Mouse (Mus musculus) hindbrain, embryonic 11.5 days (tissue): ENCODE measurements around the gene Ttc7b. TPM values are rescaled to one million over a fixed set of nuclear protein-coding genes. Genes with fewer than 3 reads are reported as not detected.

Experiments
- ATAC-seq: fragments of 200-750 bp; cut with Nextera tagmentation; 2 replicates; pipeline ENCODE4 v1.8.0; 2017; ENCODE audit warnings: mild to moderate bottlenecking, moderate TSS enrichment, moderate library complexity; ENCODE audit not compliant: low FRiP score
- DNase-seq: peaks from one replicate; pipeline ENCODE4 v3.0.0-alpha.2; 2015; ENCODE audit warnings: low spot score
- H3K27ac ChIP-seq: fragments of 300-500 bp; sonication (generic); 2 replicates; pipeline ENCODE4 v1.5.1; 2014; ENCODE audit warnings: mild to moderate bottlenecking, low read depth, low read length
- H3K27me3 ChIP-seq: fragments of 300-500 bp; sonication (generic); 2 replicates; pipeline ENCODE4 v1.6.1; 2014; ENCODE audit warnings: mild to moderate bottlenecking, low read length, moderate library complexity, mixed read lengths; ENCODE audit not compliant: control insufficient read depth, insufficient read depth
- H3K36me3 ChIP-seq: fragments of 300-500 bp; sonication (generic); 2 replicates; pipeline ENCODE4 v1.6.1; 2014; ENCODE audit warnings: mild to moderate bottlenecking, low read length, moderate library complexity, mixed read lengths; ENCODE audit not compliant: control insufficient read depth, insufficient read depth
- H3K4me1 ChIP-seq: fragments of 300-500 bp; sonication (generic); replicated peaks from 2 replicates; pipeline ENCODE4 v1.6.1; 2014; ENCODE audit warnings: low read length, mixed read lengths; ENCODE audit not compliant: control insufficient read depth, insufficient read depth
- H3K4me2 ChIP-seq: fragments of 300-500 bp; sonication (generic); replicated peaks from 2 replicates; pipeline ENCODE4 v1.6.1; 2014; ENCODE audit warnings: mild to moderate bottlenecking, low read depth, low read length
- H3K4me3 ChIP-seq: fragments of 300-500 bp; sonication (generic); 2 replicates; pipeline ENCODE4 v1.5.1; 2014; ENCODE audit warnings: low read depth, low read length
- H3K9ac ChIP-seq: fragments of 300-500 bp; sonication (generic); 2 replicates; pipeline ENCODE4 v1.6.1; 2014; ENCODE audit warnings: low read depth, low read length
- H3K9me3 ChIP-seq: fragments of 300-500 bp; sonication (generic); 2 replicates; pipeline ENCODE4 v1.6.1; 2016; ENCODE audit warnings: low read length; ENCODE audit not compliant: control insufficient read depth
- WGBS: fragments of 180-500 bp; shearing (Covaris S2); extraction: QIAGEN DNeasy Blood & Tissue Kit; methylation state at CpG from one replicate; pipeline ENCODE4 v1.1.7; 2014; 5-methylcytosine and 5-hydroxymethylcytosine counted together
- polyA plus RNA-seq: library from polyadenylated mRNA; unstranded; fragments of >200 nt; fragmentation: Nextera tagmentation; extraction: Ambion mirVana; gene quantifications from 2 replicates; pipeline ENCODE4 v1.2.1, GENCODE M21; 2014

Ttc7b gene
- polyA plus RNA-seq, 1 experiment from 2014 or later, result 7.1 TPM

GRCm38 (mm10) chr12:100419946-100420874, 100.4 kb downstream of the Ttc7b start:
- Histone ChIP-seq H3K4me2 (no peak overlapping the region), H3K27ac (no peak overlapping the region), H3K9ac (no peak overlapping the region), H3K27me3 (no peaks in the 10 kb centered on the region), H3K9me3 (no peaks in the 10 kb centered on the region), H3K36me3 (no peaks in the 10 kb centered on the region), H3K4me1 (no peaks in the 10 kb centered on the region), H3K4me3 (no peak overlapping the region)
- no peak for DNase-seq
- WGBS, result 75% methylated on average over 9 of the region's 9 CpGs
- no peak for ATAC-seq

GRCm38 (mm10) chr12:100415802-100416201, 104.8 kb downstream of the Ttc7b start:
- Histone ChIP-seq H3K27ac (no peak overlapping the region), H3K9me3 (no peaks in the 10 kb centered on the region), H3K4me1 (no peaks in the 10 kb centered on the region), H3K4me2 (no peak overlapping the region), H3K9ac (no peak overlapping the region), H3K4me3 (no peak overlapping the region), H3K27me3 (no peaks in the 10 kb centered on the region), H3K36me3 (no peaks in the 10 kb centered on the region)
- ATAC-seq (no peak), DNase-seq (no peak)
- WGBS, result 82% methylated on average over 6 of the region's 6 CpGs

GRCm38 (mm10) chr12:100414717-100415398, 105.8 kb downstream of the Ttc7b start:
- 80% methylated on average over 14 of the region's 14 CpGs for WGBS
- H3K9me3 ChIP-seq, result no peaks in the 10 kb centered on the region
- H3K4me1 ChIP-seq, result no peaks in the 10 kb centered on the region
- H3K4me3 ChIP-seq, result no peak overlapping the region
- DNase-seq (no peak), ATAC-seq (no peak)
- no peaks in the 10 kb centered on the region for H3K36me3 ChIP-seq
- no peak overlapping the region for H3K9ac ChIP-seq
- H3K4me2 ChIP-seq, result no peak overlapping the region
- H3K27me3 ChIP-seq, result no peaks in the 10 kb centered on the region
- H3K27ac ChIP-seq, result no peak overlapping the region

- no peaks in the 10 kb centered on the region for H3K4me1 ChIP-seq
Measured at GRCm38 (mm10) chr12:100408714-100409113, 111.9 kb downstream of the Ttc7b start.

GRCm38 (mm10) chr12:100408143-100408542, 112.5 kb downstream of the Ttc7b start:
- H3K9me3 ChIP-seq, result no peaks in the 10 kb centered on the region
- no peak overlapping the region for H3K4me2 ChIP-seq
- ATAC-seq (no peak), DNase-seq (no peak)
- H3K4me3 ChIP-seq, result no peak overlapping the region
- no peaks in the 10 kb centered on the region for H3K27me3 ChIP-seq
- 85% methylated on average over 8 of the region's 8 CpGs for WGBS
- H3K4me1 ChIP-seq, result no peaks in the 10 kb centered on the region
- no peaks in the 10 kb centered on the region for H3K36me3 ChIP-seq
- no peak overlapping the region for H3K27ac ChIP-seq
- no peak overlapping the region for H3K9ac ChIP-seq

More at GRCm38 (mm10) chr12:100408714-100409113, 111.9 kb downstream of the Ttc7b start:
- H3K9me3 ChIP-seq, result no peaks in the 10 kb centered on the region
- no peak overlapping the region for H3K4me2 ChIP-seq
- no peaks in the 10 kb centered on the region for H3K36me3 ChIP-seq
- no peak overlapping the region for H3K4me3 ChIP-seq
- no peak overlapping the region for H3K9ac ChIP-seq
- no peak overlapping the region for H3K27ac ChIP-seq
- ATAC-seq (no peak), DNase-seq (no peak)
- 88% methylated on average over 11 of the region's 11 CpGs for WGBS
- H3K27me3 ChIP-seq, result no peaks in the 10 kb centered on the region

GRCm38 (mm10) chr12:100407371-100407770, 113.3 kb downstream of the Ttc7b start:
- ATAC-seq, result no peak
- Histone ChIP-seq H3K27ac (no peak overlapping the region), H3K4me1 (no peaks in the 10 kb centered on the region), H3K4me2 (no peak overlapping the region), H3K9ac (no peak overlapping the region), H3K36me3 (no peaks in the 10 kb centered on the region), H3K9me3 (no peaks in the 10 kb centered on the region), H3K4me3 (no peak overlapping the region), H3K27me3 (no peaks in the 10 kb centered on the region)
- WGBS, result 56% methylated on average over 7 of the region's 7 CpGs
- DNase-seq, result no peak

GRCm38 (mm10) chr12:100406094-100406493, 114.5 kb downstream of the Ttc7b start:
- H3K4me3 ChIP-seq, result no peak overlapping the region
- no peaks in the 10 kb centered on the region for H3K36me3 ChIP-seq
- WGBS, result 89% methylated on average over 11 of the region's 11 CpGs
- no peak overlapping the region for H3K4me2 ChIP-seq
- no peak overlapping the region for H3K9ac ChIP-seq
- no peak for ATAC-seq
- H3K4me1 ChIP-seq, result no peaks in the 10 kb centered on the region
- no peak overlapping the region for H3K27ac ChIP-seq
- no peaks in the 10 kb centered on the region for H3K27me3 ChIP-seq
- DNase-seq, result no peak
- no peaks in the 10 kb centered on the region for H3K9me3 ChIP-seq

GRCm38 (mm10) chr12:100405512-100406030, 115.1 kb downstream of the Ttc7b start:
- DNase-seq (no peak), ATAC-seq (no peak)
- H3K27me3 ChIP-seq, result no peaks in the 10 kb centered on the region
- no peak overlapping the region for H3K4me2 ChIP-seq
- no peaks in the 10 kb centered on the region for H3K9me3 ChIP-seq
- 90% methylated on average over 8 of the region's 8 CpGs for WGBS
- no peak overlapping the region for H3K27ac ChIP-seq
- H3K36me3 ChIP-seq, result no peaks in the 10 kb centered on the region
- H3K4me3 ChIP-seq, result no peak overlapping the region
- H3K9ac ChIP-seq, result no peak overlapping the region
- no peaks in the 10 kb centered on the region for H3K4me1 ChIP-seq
